Comparison of ENCODE assay signal across 8 mouse cellular contexts in the genomic region with DNA sequence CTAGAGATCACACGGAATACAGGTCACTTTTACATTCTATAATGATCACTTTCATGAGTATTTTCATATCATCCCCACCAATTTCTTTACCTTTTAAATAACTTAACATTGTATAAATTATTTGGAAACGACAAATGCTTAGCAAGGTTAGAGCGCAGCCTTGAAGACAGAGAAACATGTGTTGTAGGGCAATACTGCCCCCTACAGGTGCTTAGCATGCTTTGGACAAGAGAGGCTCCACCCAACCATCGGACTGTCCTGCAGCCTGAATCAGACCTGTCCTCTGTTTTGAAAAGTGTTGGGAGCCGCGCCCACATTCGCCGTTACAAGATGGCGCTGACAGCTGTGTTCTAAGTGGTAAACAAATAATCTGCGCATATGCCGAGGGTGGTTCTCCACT. TPM values are rescaled to one million over a fixed set of nuclear protein-coding genes. Genes with fewer than 3 reads are reported as not detected.
A peak's percentile ranks its signal among the peaks of the same experiment; 100 is the strongest.
DNase-seq lines count a peak whose midpoint lies in the region; ATAC-seq and TF ChIP-seq lines count a peak whose summit lies in the region.

No protein-coding gene starts in this region.

- peak; percentile 50 for TF ChIP-seq CTCF in left cerebral cortex, adult 2 months (IDR thresholded peaks at IDR 0.05)

- intact Hi-C loops in left cerebral cortex, adult 2 months (cut with DNase I): no loop called here

- H3K9me3 ChIP-seq in hindbrain, embryonic 16.5 days (ENCODE audit: control insufficient read depth, low read length): no peaks in the 10 kb centered on the region

- H3K27me3 ChIP-seq in hindbrain, embryonic 16.5 days (replicated peaks; ENCODE audit: control insufficient read depth, insufficient read depth, low read length): no peaks in the 10 kb centered on the region

- WGBS in hindbrain, embryonic 16.5 days: 95% methylated on average over 9 of the region's 11 CpGs

- no peak for DNase-seq in left cerebral cortex, adult 2 months (ENCODE audit: extremely low spot score in 1 of 2, low spot score in 2 of 2)
- DNase-seq in left cerebral cortex, adult 8-10 months (ENCODE audit: low spot score in 2 of 2): no peak
- peak; percentile 33 for DNase-seq in NIH3T3 (ENCODE audit: low read depth)
- peak; percentile 19 for DNase-seq in heart, adult 8-10 months (ENCODE audit: low spot score)
- peak; percentile 36 to 67 for DNase-seq in spleen, postnatal 4 days (ENCODE audit: low spot score in 2 of 2)

- H3K4me1 ChIP-seq in hindbrain, embryonic 16.5 days (ENCODE audit: control insufficient read depth, insufficient read depth, low read depth, low read length): no peaks in the 10 kb centered on the region

- no peak overlapping the region for H3K4me3 ChIP-seq in left cerebral cortex, adult 2 months
- no peak overlapping the region for H3K4me3 ChIP-seq in hindbrain, embryonic 16.5 days (ENCODE audit: low read length)

- no peak for ATAC-seq in frontal cortex, adult (ENCODE audit: low TSS enrichment)
- ATAC-seq in hindbrain, embryonic 16.5 days: no peak
- ATAC-seq in monocyte, adult 5-6 weeks (replicated peaks; ENCODE audit: insufficient number of reproducible peaks, low FRiP score, low TSS enrichment, poor library complexity, severe bottlenecking): no peak

- no peak overlapping the region for H3K27ac ChIP-seq in left cerebral cortex, adult 2 months
- no peak overlapping the region for H3K27ac ChIP-seq in hindbrain, embryonic 16.5 days (ENCODE audit: low read depth, low read length)

- no peak overlapping the region for H3K9ac ChIP-seq in hindbrain, embryonic 16.5 days (ENCODE audit: low read depth, low read length)

- H3K4me2 ChIP-seq in hindbrain, embryonic 16.5 days (ENCODE audit: low read length): no peak overlapping the region

- no peaks in the 10 kb centered on the region for H3K36me3 ChIP-seq in hindbrain, embryonic 16.5 days (ENCODE audit: control insufficient read depth, insufficient read depth, low read length)

RNA-seq across cellular contexts. Expression of a gene that starts 24.8 kb away (rescaled TPM):
- total RNA-seq in left cerebral cortex, adult 2 months (2021): 10 to 100 TPM; 29.3 to 40.0 TPM
- total RNA-seq in left cerebral cortex, adult 8-10 months (2022): 10 to 100 TPM; 25.0 to 46.3 (median 32.1) TPM
- 10 to 100 TPM; 14.3 to 25.0 (median 19.3) TPM for total RNA-seq in heart, adult 8-10 months (2022)
- 40.2 and 76.1 TPM in 2 replicates for polyA plus RNA-seq in hindbrain, embryonic 16.5 days (2015; fragmentation: Nextera tagmentation; extraction: Ambion mirVana)
- total RNA-seq in monocyte, adult 5-6 weeks (2017): 60.6 to 75.0 TPM (median 69.6 TPM) in 3 replicates

RNA-seq across cellular contexts. Expression of a gene that starts 44.0 kb away (rescaled TPM):
- total RNA-seq in left cerebral cortex, adult 2 months (2021): 10 to 100 TPM; 66.3 to 71.3 TPM
- 10 to 100 TPM; 57.1 to 67.5 (median 60.7) TPM for total RNA-seq in left cerebral cortex, adult 8-10 months (2022)
- 10 to 100 TPM; 13.9 to 15.8 (median 15.3) TPM for total RNA-seq in heart, adult 8-10 months (2022)
- polyA plus RNA-seq in hindbrain, embryonic 16.5 days (2015; fragmentation: Nextera tagmentation; extraction: Ambion mirVana): 53.9 and 54.7 TPM in 2 replicates
- 11.0 to 12.3 TPM (median 11.4 TPM) in 3 replicates for total RNA-seq in monocyte, adult 5-6 weeks (2017)

RNA-seq across cellular contexts. Expression of a gene that starts 52.1 kb away (rescaled TPM):
- total RNA-seq in left cerebral cortex, adult 2 months (2021): 10 to 100 TPM; 58.8 to 59.5 TPM
- total RNA-seq in left cerebral cortex, adult 8-10 months (2022): 10 to 100 TPM; 47.5 to 60.8 (median 52.4) TPM
- 10 to 100 TPM; 48.4 to 62.8 (median 50.8) TPM for total RNA-seq in heart, adult 8-10 months (2022)
- polyA plus RNA-seq in hindbrain, embryonic 16.5 days (2015; fragmentation: Nextera tagmentation; extraction: Ambion mirVana): 21.7 and 22.9 TPM in 2 replicates
- total RNA-seq in monocyte, adult 5-6 weeks (2017): 109 to 158 TPM (median 146 TPM) in 3 replicates

Comparison
In these comparisons a context has a peak if more than half of its experiments do, and no peak if none do; other contexts are left out.
1. DNase-seq: peak in NIH3T3 (single experiment), heart, adult 8-10 months (single experiment) and spleen, postnatal 4 days (2 of 2); none in left cerebral cortex, adult 2 months (0 of 2) and left cerebral cortex, adult 8-10 months (0 of 2).